Mouse (Mus musculus) liver, adult 2 months (tissue): ENCODE results near the gene Plk2.
A peak's percentile ranks its signal among the peaks of the same experiment; 100 is the strongest.

ENCODE experiments used
- CTCF ChIP-seq: fragments of 200-500 bp; IDR thresholded peaks from 2 replicates; pipeline ENCODE4 v1.5.1; 2011; ENCODE audit warnings: low read depth, low read length, control low read depth
- POLR2A ChIP-seq: fragments of 200-500 bp; IDR thresholded peaks from 2 replicates; pipeline ENCODE4 v1.6.1; 2011; ENCODE audit warnings: low read length, control low read depth; ENCODE audit not compliant: insufficient read depth; ENCODE audit errors: extremely low read depth

DNA sequence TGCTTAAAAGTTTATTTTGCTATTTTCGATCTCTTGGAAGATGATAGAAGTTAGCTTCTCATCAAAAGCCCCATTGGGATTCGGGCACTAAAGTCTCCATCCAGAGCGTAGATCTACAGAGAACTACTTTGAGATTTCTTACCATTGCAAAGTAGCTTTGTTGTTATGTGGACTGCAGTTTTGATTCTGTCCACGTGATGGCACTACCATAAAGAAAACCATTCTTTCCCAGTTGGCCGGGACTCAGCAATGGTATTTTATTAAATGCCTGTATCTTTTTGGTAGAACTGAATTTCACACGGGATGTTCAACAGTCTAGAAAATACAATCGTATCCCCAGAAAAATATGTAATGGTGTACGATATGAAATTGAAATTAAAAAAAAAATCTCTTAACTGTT is 2.6 kb upstream of the Plk2 start:
- TF ChIP-seq CTCF (peak; percentile 52), POLR2A (no peak)
